Mouse (Mus musculus) midbrain, embryonic 10.5 days (tissue): ENCODE measurements around the gene Fam126b. TPM values are rescaled to one million over a fixed set of nuclear protein-coding genes. Genes with fewer than 3 reads are reported as not detected.
"Not testable (repeated sequence)": the region's sequence is repeated elsewhere in the genome, so short reads cannot be mapped to it uniquely, and the experiment has no call there.

ENCODE experiments used
- DNase-seq: peaks from one replicate; pipeline ENCODE4 v3.0.0-alpha.2; 2017; ENCODE audit warnings: low spot score
- H3K27ac ChIP-seq: fragments of 300-500 bp; sonication (generic); replicated peaks from 2 replicates; pipeline ENCODE4 v1.5.1; 2016; ENCODE audit warnings: mild to moderate bottlenecking
- H3K27me3 ChIP-seq: fragments of 300-500 bp; sonication (generic); 2 replicates; pipeline ENCODE4 v1.6.1; 2016; ENCODE audit warnings: low read depth, mild to moderate bottlenecking; ENCODE audit not compliant: poor library complexity, severe bottlenecking
- H3K36me3 ChIP-seq: fragments of 300-500 bp; sonication (generic); 2 replicates; pipeline ENCODE4 v1.6.1; 2016; ENCODE audit warnings: mild to moderate bottlenecking, moderate library complexity
- H3K4me1 ChIP-seq: fragments of 300-500 bp; sonication (generic); 2 replicates; pipeline ENCODE4 v1.6.1; 2016
- H3K4me3 ChIP-seq: fragments of 300-500 bp; sonication (generic); 2 replicates; pipeline ENCODE4 v1.5.1; 2016; ENCODE audit warnings: mild to moderate bottlenecking, moderate library complexity
- H3K9me3 ChIP-seq: fragments of 300-500 bp; sonication (generic); replicated peaks from 2 replicates; pipeline ENCODE4 v1.6.1; 2016; ENCODE audit warnings: mild to moderate bottlenecking
- WGBS: fragments of 180-500 bp; shearing (Covaris S2); methylation state at CpG from one replicate; pipeline ENCODE4 v1.1.7; 2016; 5-methylcytosine and 5-hydroxymethylcytosine counted together
- polyA plus RNA-seq: library from polyadenylated mRNA; unstranded; fragments of >200 nt; fragmentation: Nextera tagmentation; extraction: Ambion mirVana; gene quantifications from 2 replicates; pipeline ENCODE4 v1.2.1, GENCODE M21; 2016

The Fam126b gene
- polyA plus RNA-seq: 5.2 and 7.7 TPM in 2 replicates

DNA sequence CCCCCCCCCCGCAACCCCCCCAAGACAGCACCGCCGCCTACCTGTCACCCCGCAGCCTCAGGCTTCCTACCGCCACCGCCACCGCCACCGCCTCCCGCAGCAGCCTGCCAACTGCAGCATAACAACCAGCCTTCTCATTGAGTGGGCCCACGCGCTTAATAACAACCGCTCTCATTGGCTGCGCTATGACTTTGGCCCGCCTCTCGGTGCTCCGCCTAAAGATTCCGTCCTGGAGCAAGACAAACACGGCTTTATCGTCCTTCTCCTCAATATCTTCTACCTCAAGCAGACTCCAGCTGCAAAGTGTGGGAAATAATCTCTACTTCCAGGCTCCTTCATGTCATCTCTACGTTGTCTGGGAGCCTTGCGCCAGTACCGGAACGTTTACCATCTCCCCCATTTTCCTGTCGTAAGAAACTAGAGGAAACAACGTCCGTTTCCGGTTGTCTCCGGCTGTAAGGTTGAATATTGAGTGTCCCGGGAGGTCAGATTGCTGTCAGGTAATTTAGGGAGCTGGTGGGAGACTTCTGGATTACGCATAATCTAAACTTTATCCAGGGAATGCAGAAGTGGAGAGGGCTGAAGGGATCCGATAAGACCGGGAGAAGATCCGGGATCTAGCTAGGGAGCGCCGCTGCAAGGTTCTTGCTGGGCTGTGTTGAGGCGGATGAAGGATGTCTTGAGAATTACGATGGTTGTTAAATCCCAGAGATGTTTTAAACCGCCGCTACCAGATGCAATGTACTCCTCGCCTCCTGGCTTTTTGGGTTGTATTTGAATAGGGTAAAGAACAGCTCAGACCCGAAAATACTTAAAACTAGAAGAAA lies at the start of gene Fam126b, which contains the start of gene Ndufb3:
Gene Fam126b, minus strand, starts transcription at position 153 of the 827 bp plus-strand sequence.
Gene Ndufb3, plus strand, starts transcription at position 214 of the 827 bp plus-strand sequence.
- DNase-seq: peak; percentile 90
- Histone ChIP-seq H3K27me3 (no peaks in the 10 kb centered on the region), H3K27ac (peak within 1 kb of the TSS; percentile 91), H3K4me3 (peak within 1 kb of the TSS; percentile 96), H3K36me3 (peaks cover 5% of the 10 kb centered on the region), H3K9me3 (no peaks in the 10 kb centered on the region), H3K4me1 (peaks cover 17% of the 10 kb centered on the region)
- under 1% methylated on average over 41 of the region's 41 CpGs for WGBS

DNA sequence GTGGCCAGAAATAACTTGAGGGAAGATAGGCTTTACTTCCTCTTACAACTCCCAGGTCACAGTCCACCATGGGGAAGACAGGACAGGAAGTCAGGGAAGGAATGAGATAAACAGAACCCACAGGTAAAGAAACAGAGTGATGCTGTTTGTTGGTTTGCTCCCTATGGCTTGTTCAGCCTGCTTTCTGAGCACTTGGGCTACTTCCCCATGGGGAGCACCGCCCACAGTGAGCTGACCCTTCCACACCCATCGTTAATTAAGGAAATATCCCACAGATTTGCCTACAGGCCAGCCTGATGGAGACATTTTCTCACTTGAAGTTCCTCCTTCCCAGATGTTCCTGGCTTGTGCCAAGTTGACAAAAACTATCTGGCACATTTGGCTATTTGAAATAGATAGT lies 42.7 kb upstream of the Fam126b start:
- 78% methylated on average over 2 of the region's 2 CpGs for WGBS
- not testable (repeated sequence) for H3K36me3 ChIP-seq, DNase-seq, H3K27me3 ChIP-seq, H3K4me1 ChIP-seq, H3K9me3 ChIP-seq, H3K27ac ChIP-seq, H3K4me3 ChIP-seq

DNA sequence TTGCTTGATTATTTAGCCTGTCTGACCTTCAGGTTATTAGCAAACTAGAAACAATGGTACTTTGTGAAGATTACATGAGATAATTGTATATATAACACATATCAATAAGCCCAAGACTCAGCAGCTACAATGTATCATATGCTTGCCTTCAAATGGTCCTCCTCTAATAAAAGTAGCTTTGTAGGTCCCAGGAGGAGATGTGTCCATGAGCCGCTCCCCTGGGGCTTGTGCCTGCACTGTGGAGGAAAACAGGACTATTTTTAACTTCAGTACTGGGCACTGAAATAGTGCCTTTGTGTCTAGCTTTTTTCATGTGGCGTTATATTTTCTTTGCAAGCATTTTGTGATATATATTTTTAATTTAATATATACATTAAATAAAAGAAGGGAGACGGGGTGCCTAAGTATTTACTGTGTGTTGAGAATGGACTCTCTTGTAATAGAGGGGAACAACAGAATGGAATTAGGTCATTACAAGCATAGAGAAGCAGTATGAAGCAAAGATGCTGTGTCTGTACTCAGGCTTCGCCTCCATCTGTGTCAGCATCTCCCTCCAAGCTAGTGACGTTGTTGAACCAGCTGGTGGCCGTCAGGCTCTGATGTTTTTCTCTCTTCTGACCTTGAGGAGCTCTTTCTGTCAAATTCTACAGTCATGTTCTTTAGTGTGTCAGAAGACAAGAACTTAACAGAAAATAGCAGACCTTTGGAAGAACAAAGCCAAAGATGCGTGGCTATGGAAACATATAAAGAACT lies 36.0 kb upstream of the Fam126b start:
- 81% methylated on average over 7 of the region's 7 CpGs for WGBS

DNA sequence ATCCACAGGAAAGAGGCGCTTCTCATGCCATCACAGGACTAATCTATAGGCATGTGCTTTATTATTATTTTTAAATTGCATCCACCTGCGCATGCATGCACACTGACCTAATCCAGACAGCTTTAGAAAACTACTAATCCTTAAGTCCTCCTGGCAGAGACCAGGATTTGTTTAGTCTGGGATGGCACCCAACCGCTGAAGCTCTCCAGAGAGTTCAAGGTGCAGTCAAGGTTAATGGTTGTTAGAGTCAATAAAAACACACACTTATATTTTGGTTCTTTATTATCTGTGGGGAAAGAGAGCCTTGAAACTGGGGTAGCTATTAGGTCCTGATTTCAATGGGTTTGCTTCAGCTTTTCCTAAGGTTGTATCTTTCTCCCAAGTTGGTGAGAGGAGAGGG lies 35.1 kb upstream of the Fam126b start:
- Histone ChIP-seq H3K36me3 (no peaks in the 10 kb centered on the region), H3K27ac (no peak overlapping the region), H3K9me3 (0 out of 2 replicates have a peak, but pooled peaks cover 3% of the 10 kb centered on the region), H3K4me3 (no peak overlapping the region), H3K27me3 (no peaks in the 10 kb centered on the region), H3K4me1 (no peaks in the 10 kb centered on the region)
- 90% methylated on average over 3 of the region's 3 CpGs for WGBS
- DNase-seq: no peak

More for the DNA sequence above, 36.0 kb upstream of the Fam126b start:
- Histone ChIP-seq H3K36me3 (no peaks in the 10 kb centered on the region), H3K9me3 (0 out of 2 replicates have a peak, but pooled peaks cover 3% of the 10 kb centered on the region), H3K4me1 (no peaks in the 10 kb centered on the region), H3K4me3 (no peak overlapping the region), H3K27me3 (no peaks in the 10 kb centered on the region), H3K27ac (no peak overlapping the region)
- no peak for DNase-seq

DNA sequence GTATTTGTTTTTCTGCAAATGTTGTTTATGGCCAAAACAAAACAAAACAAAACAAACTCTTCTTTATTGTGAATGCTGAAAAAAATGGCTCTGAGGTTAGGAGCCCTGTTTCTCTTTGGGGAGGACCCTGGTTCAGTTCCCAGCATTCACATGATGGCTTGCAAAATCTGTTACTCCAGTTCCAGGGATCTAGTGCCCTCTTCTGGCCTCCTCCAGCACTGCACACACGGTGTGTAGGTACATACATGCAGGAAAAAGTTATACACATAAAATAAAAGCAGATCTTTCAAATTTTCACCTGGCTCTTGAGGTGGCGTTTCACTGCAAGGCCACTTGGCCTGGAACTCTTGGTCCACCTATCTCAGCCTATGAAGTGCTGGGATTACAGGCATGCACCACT lies 32.6 kb upstream of the Fam126b start:
- WGBS: 91% methylated on average over 2 of the region's 2 CpGs
- no peak for DNase-seq
- no peaks in the 10 kb centered on the region for H3K36me3 ChIP-seq
- H3K4me3 ChIP-seq: no peak overlapping the region
- H3K9me3 ChIP-seq: 0 out of 2 replicates have a peak, but pooled peaks cover 3% of the 10 kb centered on the region
- no peaks in the 10 kb centered on the region for H3K27me3 ChIP-seq
- no peak overlapping the region for H3K27ac ChIP-seq
- H3K4me1 ChIP-seq: no peaks in the 10 kb centered on the region

DNA sequence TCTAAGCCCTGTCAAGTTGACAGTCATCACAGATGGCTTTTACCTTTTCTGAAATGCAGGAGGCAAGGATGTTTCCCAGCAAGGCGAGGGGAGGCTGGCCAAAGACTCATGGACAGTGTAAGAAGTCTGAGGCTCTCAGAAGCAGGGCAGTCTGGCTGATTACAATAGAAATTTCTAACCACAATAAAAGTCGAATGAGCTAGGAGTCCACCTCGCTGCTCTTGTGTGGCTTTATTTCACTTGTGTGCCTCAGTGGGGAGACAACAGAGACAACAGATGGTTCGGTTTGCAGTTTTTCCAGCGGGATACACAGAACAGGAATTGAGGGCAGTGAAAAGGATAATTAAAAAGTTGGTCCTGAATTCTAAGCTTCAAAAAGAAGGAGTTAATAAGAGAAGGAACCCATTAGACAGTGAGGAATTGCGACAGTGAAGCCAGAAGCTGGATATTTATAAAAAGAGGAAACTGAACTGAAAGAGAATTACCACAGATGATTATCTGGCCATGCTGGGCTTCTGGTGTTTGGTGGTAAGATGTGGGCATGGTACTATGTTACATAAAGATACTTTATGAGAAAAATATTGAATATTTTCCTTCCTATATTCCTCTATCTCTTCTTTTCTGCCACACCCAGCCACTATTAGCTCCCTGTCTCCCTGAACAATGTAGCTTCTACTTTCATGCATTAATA lies 32.0 kb upstream of the Fam126b start:
- Histone ChIP-seq H3K4me1 (no peaks in the 10 kb centered on the region), H3K36me3 (no peaks in the 10 kb centered on the region), H3K27ac (no peak overlapping the region), H3K27me3 (no peaks in the 10 kb centered on the region), H3K4me3 (no peak overlapping the region), H3K9me3 (0 out of 2 replicates have a peak, but pooled peaks cover 3% of the 10 kb centered on the region)
- DNase-seq: no peak
- 84% methylated on average over 6 of the region's 6 CpGs for WGBS

DNA sequence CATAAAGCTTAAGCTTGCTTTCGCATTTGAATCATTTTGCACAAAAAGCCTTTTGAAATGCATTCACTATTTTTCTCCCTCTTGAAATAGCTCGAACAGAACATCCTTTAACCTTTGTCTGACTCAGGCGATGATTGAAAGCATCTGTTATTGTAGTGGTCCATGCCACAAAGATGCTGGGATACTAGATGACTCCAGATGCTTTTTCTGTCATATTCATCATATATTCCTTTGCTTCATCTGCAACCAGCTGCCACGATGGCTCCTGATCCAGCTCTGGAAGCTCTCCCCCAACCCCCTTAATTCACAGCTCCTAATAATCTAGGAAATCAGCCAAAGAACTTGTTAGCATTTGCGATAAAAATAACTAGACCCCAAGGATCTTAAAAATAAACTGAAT lies 31.0 kb upstream of the Fam126b start:
- 79% methylated on average over 5 of the region's 5 CpGs for WGBS
- Histone ChIP-seq H3K36me3 (no peaks in the 10 kb centered on the region), H3K27ac (no peak overlapping the region), H3K4me3 (no peak overlapping the region), H3K9me3 (0 out of 2 replicates have a peak, but pooled peaks cover 3% of the 10 kb centered on the region), H3K27me3 (no peaks in the 10 kb centered on the region), H3K4me1 (no peaks in the 10 kb centered on the region)
- DNase-seq: no peak

DNA sequence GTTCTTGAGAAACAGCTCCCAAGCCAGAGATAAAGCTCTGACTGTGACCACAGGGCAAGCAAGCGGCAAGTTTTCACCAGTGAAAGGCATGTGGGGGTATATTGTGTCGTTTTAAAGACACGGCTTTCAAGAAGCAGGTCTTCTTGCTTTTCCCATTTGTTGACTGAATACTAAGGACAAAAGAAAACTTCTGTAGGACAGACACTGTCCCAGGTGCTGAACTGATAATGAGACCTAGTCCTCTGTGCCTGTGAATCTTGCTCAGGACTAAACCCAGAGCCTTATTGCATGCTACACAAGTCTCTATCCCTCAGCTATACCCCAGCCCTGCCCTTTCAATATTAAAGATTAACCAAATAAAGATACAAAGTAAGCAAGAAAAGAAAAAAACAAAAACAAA lies 30.1 kb upstream of the Fam126b start:
- no peaks in the 10 kb centered on the region for H3K36me3 ChIP-seq
- no peak overlapping the region for H3K4me3 ChIP-seq
- H3K9me3 ChIP-seq: 0 out of 2 replicates have a peak, but pooled peaks cover 3% of the 10 kb centered on the region
- H3K4me1 ChIP-seq: no peaks in the 10 kb centered on the region
- H3K27me3 ChIP-seq: no peaks in the 10 kb centered on the region
- WGBS: 75% methylated on average over 3 of the region's 3 CpGs
- no peak for DNase-seq
- H3K27ac ChIP-seq: no peak overlapping the region

DNA sequence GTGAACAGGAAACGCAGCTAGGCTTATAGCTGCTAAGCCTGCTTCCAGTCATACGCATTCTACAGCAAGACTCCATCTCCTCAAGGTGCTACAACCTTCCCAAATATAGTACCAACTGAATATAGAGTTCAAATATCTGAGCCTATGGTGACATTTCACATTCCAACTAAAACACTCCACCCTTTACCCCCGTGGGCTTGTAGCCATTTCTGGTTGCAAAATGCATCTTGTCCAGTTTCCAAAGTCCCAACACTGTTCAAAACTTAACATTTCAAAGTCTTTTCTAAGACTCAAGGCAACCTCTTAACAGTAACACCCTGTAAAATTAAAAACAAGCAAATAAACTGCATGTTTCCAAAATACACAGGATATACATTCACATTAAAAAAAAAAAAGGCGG lies 29.0 kb upstream of the Fam126b start:
- no peak for DNase-seq
- no peak overlapping the region for H3K4me3 ChIP-seq
- no peaks in the 10 kb centered on the region for H3K36me3 ChIP-seq
- H3K27me3 ChIP-seq: no peaks in the 10 kb centered on the region
- 84% methylated on average over 4 of the region's 4 CpGs for WGBS
- no peaks in the 10 kb centered on the region for H3K4me1 ChIP-seq
- H3K9me3 ChIP-seq: 0 out of 2 replicates have a peak, but pooled peaks cover 3% of the 10 kb centered on the region
- H3K27ac ChIP-seq: no peak overlapping the region

DNA sequence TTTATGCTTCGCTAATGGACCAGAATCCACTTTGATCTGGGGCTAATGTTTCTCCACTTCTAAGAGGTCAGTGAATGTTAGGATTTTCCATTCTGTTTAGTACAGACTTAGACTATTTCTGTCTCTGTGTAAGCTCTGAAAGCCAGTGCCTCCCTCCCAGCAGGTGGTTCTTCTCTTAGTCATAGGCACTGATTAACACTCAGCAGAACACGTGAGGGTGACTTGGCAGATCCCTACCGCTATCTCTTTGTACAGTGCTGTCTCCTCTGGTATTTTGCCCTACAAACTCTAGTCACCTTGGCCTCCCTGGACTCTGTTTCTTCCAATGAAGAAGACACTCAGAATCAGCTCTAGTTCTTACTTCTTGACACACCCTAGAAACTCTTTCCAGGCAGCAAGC lies 28.3 kb upstream of the Fam126b start:
- Histone ChIP-seq H3K9me3 (0 out of 2 replicates have a peak, but pooled peaks cover 3% of the 10 kb centered on the region), H3K4me3 (no peak overlapping the region), H3K27ac (no peak overlapping the region), H3K4me1 (no peaks in the 10 kb centered on the region), H3K36me3 (no peaks in the 10 kb centered on the region), H3K27me3 (no peaks in the 10 kb centered on the region)
- no peak for DNase-seq
- WGBS: 76% methylated on average over 3 of the region's 3 CpGs

DNA sequence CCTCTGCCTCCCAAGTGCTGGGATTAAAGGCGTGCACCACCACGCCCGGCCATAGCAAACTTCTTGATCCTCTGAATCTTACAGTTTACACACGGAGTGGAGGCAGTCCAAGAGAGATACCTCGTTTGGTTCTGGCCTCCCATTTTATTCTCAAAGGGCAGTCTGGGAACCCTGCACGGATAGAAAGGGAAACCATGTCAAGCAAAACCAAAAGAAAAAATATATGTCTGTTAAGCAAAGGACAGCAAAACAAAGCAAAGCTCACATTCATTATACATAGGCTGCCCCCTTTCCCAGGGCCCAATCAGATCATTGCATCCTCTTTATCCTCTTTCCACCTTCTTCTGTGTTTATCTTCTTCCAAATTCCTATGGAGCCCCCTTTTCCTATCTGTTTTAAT lies 27.7 kb upstream of the Fam126b start:
- peak; percentile 14 for DNase-seq
- Histone ChIP-seq H3K4me3 (no peak overlapping the region), H3K4me1 (no peaks in the 10 kb centered on the region), H3K36me3 (no peaks in the 10 kb centered on the region), H3K27ac (no peak overlapping the region), H3K27me3 (no peaks in the 10 kb centered on the region), H3K9me3 (0 out of 2 replicates have a peak, but pooled peaks cover under 1% of the 10 kb centered on the region)
- WGBS: 82% methylated on average over 6 of the region's 6 CpGs

DNA sequence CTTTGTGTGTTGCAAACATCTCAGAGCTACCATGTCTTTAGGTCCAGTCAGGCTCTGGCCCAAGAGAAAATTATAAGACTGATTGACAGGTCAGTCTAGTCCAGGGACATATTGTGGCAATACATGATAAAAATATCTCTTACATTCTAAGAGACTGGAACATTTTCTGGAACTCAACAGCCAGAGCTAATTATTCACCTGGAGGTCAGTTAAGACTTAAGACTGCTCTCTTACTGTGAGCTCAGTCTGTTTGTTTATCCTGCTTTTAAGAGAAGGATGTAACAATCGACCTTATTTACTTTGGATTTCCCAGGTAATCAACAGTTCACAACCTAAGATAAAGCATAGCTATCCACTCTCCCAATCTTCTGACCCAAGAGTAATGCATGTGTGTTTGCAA lies 24.5 kb upstream of the Fam126b start:
- H3K4me3 ChIP-seq: no peak overlapping the region
- 53% methylated on average over 1 of the region's 1 CpGs for WGBS
- no peaks in the 10 kb centered on the region for H3K4me1 ChIP-seq
- no peak for DNase-seq
- H3K36me3 ChIP-seq: no peaks in the 10 kb centered on the region
- no peaks in the 10 kb centered on the region for H3K27me3 ChIP-seq
- H3K27ac ChIP-seq: no peak overlapping the region
- peaks cover 13% of the 10 kb centered on the region for H3K9me3 ChIP-seq
